Mouse (Mus musculus) CD4-positive, CD25-positive, alpha-beta regulatory T cell, adult 2 months (primary cell): ENCODE data around the gene Zglp1.

Source experiments
- DNase-seq: peaks from one replicate; pipeline ENCODE4 v3.0.0-alpha.2; 2012; ENCODE audit warnings: low read depth, low spot score

Gene Zglp1

GRCm38 (mm10) chr9:21067006-21067684, at the start of gene Zglp1:
Gene Zglp1, minus strand, starts transcription at chr9:21067093.
- DNase-seq, result no peak

- no peak for DNase-seq
Measured at GRCm38 (mm10) chr9:21115105-21115504, 48.2 kb upstream of the Zglp1 start.

- no peak for DNase-seq
Measured at GRCm38 (mm10) chr9:21114190-21114589, 47.3 kb upstream of the Zglp1 start.

- no peak for DNase-seq
Measured at GRCm38 (mm10) chr9:21113751-21114150, 46.9 kb upstream of the Zglp1 start.

- DNase-seq, result no peak
Measured at GRCm38 (mm10) chr9:21107607-21108237, 40.8 kb upstream of the Zglp1 start.

GRCm38 (mm10) chr9:21105760-21106564, 39.1 kb upstream of the Zglp1 start:
- DNase-seq, result no peak

- no peak for DNase-seq
Measured at GRCm38 (mm10) chr9:21104814-21105213, 37.9 kb upstream of the Zglp1 start.

- no peak for DNase-seq
Measured at GRCm38 (mm10) chr9:21102076-21102475, 35.2 kb upstream of the Zglp1 start.

- DNase-seq, result peak; percentile 23
Measured at GRCm38 (mm10) chr9:21100447-21101161, 33.7 kb upstream of the Zglp1 start.

GRCm38 (mm10) chr9:21097793-21098192, 30.9 kb upstream of the Zglp1 start:
- DNase-seq, result no peak

GRCm38 (mm10) chr9:21095958-21096357, 29.1 kb upstream of the Zglp1 start:
- DNase-seq, result no peak

GRCm38 (mm10) chr9:21093423-21093822, 26.5 kb upstream of the Zglp1 start:
- no peak for DNase-seq

- DNase-seq, result peak; percentile 98
Measured at GRCm38 (mm10) chr9:21091707-21092320, 24.9 kb upstream of the Zglp1 start, which contains the start of the genes Gm38431 and Raver1. Gene Gm38431, minus strand, starts transcription at chr9:21091997. Gene Raver1, minus strand, starts transcription at chr9:21092008.

- no peak for DNase-seq
Measured at GRCm38 (mm10) chr9:21090972-21091706, 24.2 kb upstream of the Zglp1 start.

- DNase-seq, result no peak
Measured at GRCm38 (mm10) chr9:21090537-21090936, 23.6 kb upstream of the Zglp1 start.

- no peak for DNase-seq
Measured at GRCm38 (mm10) chr9:21083324-21083723, 16.4 kb upstream of the Zglp1 start.

GRCm38 (mm10) chr9:21081127-21081526, 14.2 kb upstream of the Zglp1 start:
- DNase-seq, result no peak

- DNase-seq, result no peak
Measured at GRCm38 (mm10) chr9:21075625-21076024, 8.7 kb upstream of the Zglp1 start.

GRCm38 (mm10) chr9:21074173-21074572, 7.3 kb upstream of the Zglp1 start:
- no peak for DNase-seq

- DNase-seq, result peak; percentile 90
Measured at GRCm38 (mm10) chr9:21073044-21073840, 6.3 kb upstream of the Zglp1 start, which contains the start of the genes Gm49373 and Fdx1l. Gene Gm49373, minus strand, starts transcription at chr9:21073096. Gene Fdx1l, minus strand, starts transcription at chr9:21073614.
